Mouse (Mus musculus): ENCODE measurements around the gene Spdye4c.

The Spdye4c gene

GRCm38 (mm10) chr2:128590909-128591308, at the start of gene Spdye4c:
Spdye4c (plus strand) TSS chr2:128591209.
- no peak for DNase-seq

- DNase-seq: no peak
Measured at GRCm38 (mm10) chr2:128543495-128543894, 47.5 kb upstream of the Spdye4c start.

- no peak for DNase-seq
Measured at GRCm38 (mm10) chr2:128544421-128545137, 46.4 kb upstream of the Spdye4c start.

- no peak for DNase-seq
Measured at GRCm38 (mm10) chr2:128545447-128545846, 45.6 kb upstream of the Spdye4c start.

- no peak for DNase-seq
Measured at GRCm38 (mm10) chr2:128547079-128547478, 43.9 kb upstream of the Spdye4c start.

- DNase-seq: no peak
Measured at GRCm38 (mm10) chr2:128548262-128548661, 42.7 kb upstream of the Spdye4c start.

- no peak for DNase-seq
Measured at GRCm38 (mm10) chr2:128549561-128549960, 41.4 kb upstream of the Spdye4c start.

GRCm38 (mm10) chr2:128549963-128550362, 41.0 kb upstream of the Spdye4c start:
- no peak for DNase-seq

GRCm38 (mm10) chr2:128552080-128552791, 38.8 kb upstream of the Spdye4c start:
- DNase-seq: no peak

- DNase-seq: no peak
Measured at GRCm38 (mm10) chr2:128552798-128553720, 38.0 kb upstream of the Spdye4c start.

GRCm38 (mm10) chr2:128555082-128555481, 35.9 kb upstream of the Spdye4c start:
- no peak for DNase-seq

GRCm38 (mm10) chr2:128564195-128564594, 26.8 kb upstream of the Spdye4c start:
- DNase-seq: no peak

- DNase-seq: no peak
Measured at GRCm38 (mm10) chr2:128565904-128566303, 25.1 kb upstream of the Spdye4c start.

- DNase-seq: no peak
Measured at GRCm38 (mm10) chr2:128566304-128567147, 24.5 kb upstream of the Spdye4c start.

- no peak for DNase-seq
Measured at GRCm38 (mm10) chr2:128568018-128568417, 23.0 kb upstream of the Spdye4c start.

- DNase-seq: no peak
Measured at GRCm38 (mm10) chr2:128568490-128568889, 22.5 kb upstream of the Spdye4c start.

GRCm38 (mm10) chr2:128571001-128571400, 20.0 kb upstream of the Spdye4c start:
- peak; percentile 91 for DNase-seq

GRCm38 (mm10) chr2:128572726-128573624, 18.0 kb upstream of the Spdye4c start:
- DNase-seq: peak; percentile 96

GRCm38 (mm10) chr2:128582881-128583280, 8.1 kb upstream of the Spdye4c start:
- no peak for DNase-seq

GRCm38 (mm10) chr2:128592301-128592700, 1.3 kb downstream of the Spdye4c start:
- no peak for DNase-seq

- no peak for DNase-seq
Measured at GRCm38 (mm10) chr2:128601534-128601933, 10.5 kb downstream of the Spdye4c start.

Data from heart, adult 11 months (tissue).